Comparison of ENCODE assay signal across 2 mouse cellular contexts in genomic region chr10:121625407-121626185, GRCm38 (mm10).
A peak's percentile ranks its signal among the peaks of the same experiment; 100 is the strongest.
TF ChIP-seq lines count a peak whose summit lies in the region.

No protein-coding gene starts in this region.

TF ChIP-seq in CH12.LX, 34 proteins besides CTCF, POLR2A, EP300 and RAD21 (continued from another document):
- TF ChIP-seq MXI1 (IDR thresholded peaks at IDR 0.05; ENCODE audit: low read depth, low read length), result no peak; the same call in 1 of the 2 replicates
- TF ChIP-seq CHD1 (IDR thresholded peaks at IDR 0.05; ENCODE audit: low read depth, low read length), result peak; percentile 18; the same call in 1 of the 2 replicates
- TF ChIP-seq GABPA (IDR thresholded peaks at IDR 0.05; ENCODE audit: insufficient replicate concordance, low read depth, low read length), result no peak
- TF ChIP-seq ZC3H11A (IDR thresholded peaks at IDR 0.05; ENCODE audit: low read depth, low read length), result no peak
- no peak for TF ChIP-seq RCOR1 (conservative IDR thresholded peaks at IDR 0.05; ENCODE audit: low read depth, low read length)
- TF ChIP-seq USF1 (IDR thresholded peaks at IDR 0.05; ENCODE audit: low read depth, low read length), result no peak
- no peak for TF ChIP-seq E2F4 (IDR thresholded peaks at IDR 0.05; ENCODE audit: insufficient replicate concordance, low read depth, low read length)
- no peak for TF ChIP-seq BHLHE40 (IDR thresholded peaks at IDR 0.05; ENCODE audit: low read depth, low read length)
- TF ChIP-seq TBP (conservative IDR thresholded peaks at IDR 0.05; ENCODE audit: low read depth, low read length), result 0 out of 2 replicates have a peak, but pooled peaks have one; percentile 27
- TF ChIP-seq UBTF (IDR thresholded peaks at IDR 0.05; ENCODE audit: low read depth, low read length), result no peak
- TF ChIP-seq MYC (IDR thresholded peaks at IDR 0.05; ENCODE audit: low read depth, low read length), result no peak; the same call in none of the 2 replicates
- TF ChIP-seq MAX (IDR thresholded peaks at IDR 0.05; ENCODE audit: low read length), result peak; percentile 72; the same call in 1 of the 2 replicates
- TF ChIP-seq ZMIZ1 (IDR thresholded peaks at IDR 0.05; ENCODE audit: low read depth, low read length), result no peak; the same call in 1 of the 2 replicates
- TF ChIP-seq ZNF384 (IDR thresholded peaks at IDR 0.05; ENCODE audit: low read depth, low read length), result peak; percentile 2; the same call in 1 of the 2 replicates
- peak; percentile 21 for TF ChIP-seq SIN3A (IDR thresholded peaks at IDR 0.05; ENCODE audit: low read length)

TF ChIP-seq in myocyte, 11 proteins besides CTCF, POLR2A, EP300 and RAD21 (continued from another document):
- no peak for TF ChIP-seq MYOG (IDR thresholded peaks at IDR 0.05; ENCODE audit: control insufficient read depth in 1 of 3, insufficient read depth in 1 of 3, insufficient read length in 2 of 3, low read depth in 2 of 3)
TF ChIP-seq in myocyte: peak in this region for 3.
